Mouse (Mus musculus): ENCODE results near the gene Sox21. TPM values are rescaled to one million over a fixed set of nuclear protein-coding genes. Genes with fewer than 3 reads are reported as not detected.
A peak's percentile ranks its signal among the peaks of the same experiment; 100 is the strongest.

Sox21 gene
- 0.08 and 0.24 TPM in 2 replicates for polyA plus RNA-seq (2012; rRNA removed)

- WGBS = 2% methylated on average over 34 of the region's 34 CpGs
- DNase-seq (ENCODE audit: low read depth, low spot score) = peak; percentile 73
Measured at GRCm38 (mm10) chr14:118236886-118237289, at the start of gene Sox21. TSS of gene Sox21 (minus strand) at chr14:118237030.

- WGBS = 67% methylated on average over 2 of the region's 2 CpGs
- DNase-seq (ENCODE audit: low read depth, low spot score) = no peak
Measured at GRCm38 (mm10) chr14:118286096-118286495, 49.3 kb upstream of the Sox21 start.

- WGBS = 28% methylated on average over 14 of the region's 14 CpGs
- peak; percentile 65 for DNase-seq (ENCODE audit: low read depth, low spot score)
Measured at GRCm38 (mm10) chr14:118282917-118283316, 46.1 kb upstream of the Sox21 start.

DNA sequence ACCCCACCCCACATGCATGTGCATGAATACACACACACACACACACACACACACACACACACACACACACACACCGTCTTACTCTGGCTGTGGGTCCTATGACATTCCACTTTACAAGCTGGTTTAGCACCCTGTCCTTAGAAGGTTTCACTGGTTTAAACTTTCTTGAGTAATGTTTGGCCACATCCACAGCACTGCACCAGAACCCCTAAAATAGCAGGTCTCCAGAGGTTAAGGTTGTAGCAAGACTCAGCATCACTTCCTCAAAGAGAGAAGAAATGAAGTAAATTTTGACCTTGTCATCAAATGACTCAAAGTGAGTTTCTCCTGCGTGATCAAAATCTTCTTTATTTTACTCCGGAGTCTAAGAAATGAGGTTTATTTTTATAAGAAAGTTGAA lies 45.4 kb upstream of the Sox21 start:
- 41% methylated on average over 3 of the region's 3 CpGs for WGBS
- no peak for DNase-seq (ENCODE audit: low read depth, low spot score)

GRCm38 (mm10) chr14:118277704-118278498 lies 41.1 kb upstream of the Sox21 start:
- no peak for DNase-seq (ENCODE audit: low read depth, low spot score)
- 59% methylated on average over 7 of the region's 7 CpGs for WGBS

DNA sequence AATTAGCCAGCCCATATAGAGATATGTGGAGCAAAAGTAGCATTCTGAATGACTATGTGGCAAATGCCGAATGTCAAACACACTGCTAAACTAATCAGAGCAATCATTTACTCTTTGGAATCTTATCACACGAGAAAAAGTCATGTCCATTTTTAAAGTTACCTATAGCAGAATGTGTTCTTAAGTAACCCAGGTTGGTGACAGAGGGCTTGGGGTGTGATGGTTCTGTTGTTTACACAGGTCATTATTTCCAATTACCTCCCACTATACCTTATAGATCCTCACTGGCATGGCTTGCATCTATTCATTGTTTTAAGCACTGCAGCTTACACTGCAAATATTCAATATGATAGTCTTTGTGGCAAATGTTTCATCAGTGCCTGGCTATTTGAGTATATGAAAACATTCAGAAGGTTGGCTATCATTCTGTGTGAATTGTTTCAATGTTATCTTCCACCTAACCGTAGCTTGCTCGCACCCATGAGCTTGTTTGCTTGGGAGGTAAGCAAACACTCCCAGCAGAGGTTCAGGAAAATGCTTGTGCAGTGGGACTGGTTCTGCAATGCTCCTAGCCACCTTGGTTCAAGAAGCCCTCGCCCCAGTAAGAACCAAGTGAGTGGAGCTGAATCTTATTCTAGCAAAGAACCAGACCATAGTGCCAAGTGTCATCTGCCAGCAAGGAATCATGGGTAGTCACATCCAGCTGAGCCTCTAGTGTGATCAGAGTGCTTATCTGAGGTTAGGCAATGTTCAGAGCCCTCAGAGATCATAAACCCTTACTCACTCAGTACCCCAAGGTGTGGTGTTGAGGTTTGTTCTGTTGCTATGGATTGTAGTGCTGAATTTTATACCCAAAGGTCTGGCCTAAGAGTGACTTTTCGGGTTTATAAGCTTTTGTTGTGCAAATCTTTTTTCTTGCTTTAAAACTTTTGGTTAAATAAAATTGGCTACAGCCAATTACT lies 36.0 kb upstream of the Sox21 start:
- DNase-seq (ENCODE audit: low read depth, low spot score) = no peak
- 39% methylated on average over 6 of the region's 6 CpGs for WGBS

- WGBS = 51% methylated on average over 4 of the region's 4 CpGs
Measured at GRCm38 (mm10) chr14:118268849-118269248, 32.0 kb upstream of the Sox21 start.

DNA sequence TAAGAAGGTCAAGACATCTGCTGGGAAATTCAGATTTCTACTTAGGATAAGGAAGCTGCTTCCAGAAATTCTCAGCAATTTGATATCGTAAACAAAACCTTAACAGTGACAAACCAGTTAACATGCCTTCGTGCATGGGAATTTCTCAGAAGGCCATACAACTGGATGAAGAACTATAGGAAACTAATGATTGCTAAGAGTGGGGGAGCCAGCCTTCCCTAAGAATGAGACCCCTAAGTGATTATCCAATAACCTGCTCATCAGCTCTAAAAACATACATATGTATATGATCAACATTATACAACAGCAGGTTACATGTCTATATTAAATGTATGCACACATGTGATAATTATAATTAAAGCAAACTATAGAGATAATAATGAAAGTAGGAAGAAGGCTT lies 29.8 kb upstream of the Sox21 start, which contains the start of gene Gm9376:
Gene Gm9376, plus strand, starts transcription at position 301 of the 400 bp plus-strand sequence.
- no peak for DNase-seq (ENCODE audit: low read depth, low spot score)
- WGBS = 70% methylated on average over 2 of the region's 2 CpGs

More at GRCm38 (mm10) chr14:118268849-118269248, 32.0 kb upstream of the Sox21 start:
- no peak for DNase-seq (ENCODE audit: low read depth, low spot score)

- WGBS = 92% methylated on average over 6 of the region's 6 CpGs
Measured at GRCm38 (mm10) chr14:118253381-118253780, 16.6 kb upstream of the Sox21 start.

GRCm38 (mm10) chr14:118241416-118241815 lies 4.6 kb upstream of the Sox21 start:
- 65% methylated on average over 2 of the region's 2 CpGs for WGBS
- no peak for DNase-seq (ENCODE audit: low read depth, low spot score)

More at GRCm38 (mm10) chr14:118253381-118253780, 16.6 kb upstream of the Sox21 start:
- DNase-seq (ENCODE audit: low read depth, low spot score) = no peak

GRCm38 (mm10) chr14:118239351-118239750 lies 2.5 kb upstream of the Sox21 start:
- DNase-seq (ENCODE audit: low read depth, low spot score) = no peak
- WGBS = 37% methylated on average over 8 of the region's 8 CpGs

DNA sequence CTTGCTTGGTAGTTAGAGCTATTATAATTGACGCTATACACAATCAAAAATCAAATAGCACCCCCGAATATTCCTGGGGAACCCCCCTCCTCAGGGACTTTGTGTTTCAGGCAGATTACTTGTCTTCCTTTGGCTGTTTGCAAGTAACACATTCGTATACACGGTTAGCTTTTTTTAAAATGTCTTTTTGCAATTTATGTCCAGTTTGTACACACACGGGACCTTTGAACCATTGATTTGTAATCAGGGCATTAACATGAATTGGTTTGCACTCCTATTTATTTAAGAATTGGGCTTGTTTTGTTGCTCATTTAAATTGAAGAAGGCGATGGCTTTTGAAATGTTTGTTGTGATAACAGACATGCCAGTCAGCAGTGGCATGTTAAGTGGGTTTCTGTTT lies 956 bp upstream of the Sox21 start:
- DNase-seq (ENCODE audit: low read depth, low spot score) = no peak
- WGBS = 14% methylated on average over 6 of the region's 6 CpGs

DNA sequence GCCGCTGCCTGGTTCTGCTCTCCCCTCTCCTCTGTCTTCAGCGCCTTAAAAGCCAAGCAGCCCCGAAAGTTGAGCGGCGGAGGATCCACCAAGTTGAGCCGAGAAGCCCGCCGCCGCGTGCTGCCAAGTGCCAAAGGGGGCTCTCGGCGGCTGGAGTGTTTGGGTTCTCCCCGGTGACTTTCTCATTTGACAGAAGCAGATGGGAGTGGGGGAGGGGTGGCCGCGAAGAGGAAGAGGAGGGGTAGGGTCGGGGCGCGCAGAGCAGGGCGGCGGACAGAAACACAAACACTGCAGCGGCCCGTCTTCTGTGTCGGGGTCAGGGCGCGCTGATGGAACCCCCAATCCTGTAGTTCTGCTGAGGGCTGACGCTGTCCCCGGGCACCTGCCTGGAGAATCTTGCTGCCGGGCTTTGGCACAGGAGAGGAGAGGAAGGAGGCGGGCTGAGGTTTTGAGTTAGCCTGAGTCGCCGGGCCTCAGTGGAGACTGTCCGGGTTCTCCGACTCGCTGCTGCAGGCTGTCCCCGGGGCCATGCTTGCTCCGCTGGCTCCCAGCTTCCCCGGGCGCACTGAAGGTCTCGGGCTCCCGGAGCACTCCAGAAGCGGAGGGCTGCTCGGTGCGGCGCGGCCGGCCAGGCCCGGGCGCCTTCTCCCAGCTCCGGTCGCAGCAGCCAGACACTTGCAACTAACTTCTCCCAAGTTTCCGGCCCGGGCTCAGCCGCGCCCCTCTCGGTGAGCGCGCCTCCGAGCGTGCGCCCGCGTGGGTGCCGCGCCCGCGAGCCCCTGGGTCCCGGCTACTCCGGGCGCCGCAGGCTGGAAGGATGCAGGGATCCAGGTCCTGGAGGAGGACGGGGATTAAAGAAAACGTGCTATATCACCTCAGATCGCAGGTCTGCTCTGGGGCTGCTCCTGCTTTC lies 601 bp downstream of the Sox21 start:
- no peak for DNase-seq (ENCODE audit: low read depth, low spot score)
- under 1% methylated on average over 73 of the region's 73 CpGs for WGBS

DNA sequence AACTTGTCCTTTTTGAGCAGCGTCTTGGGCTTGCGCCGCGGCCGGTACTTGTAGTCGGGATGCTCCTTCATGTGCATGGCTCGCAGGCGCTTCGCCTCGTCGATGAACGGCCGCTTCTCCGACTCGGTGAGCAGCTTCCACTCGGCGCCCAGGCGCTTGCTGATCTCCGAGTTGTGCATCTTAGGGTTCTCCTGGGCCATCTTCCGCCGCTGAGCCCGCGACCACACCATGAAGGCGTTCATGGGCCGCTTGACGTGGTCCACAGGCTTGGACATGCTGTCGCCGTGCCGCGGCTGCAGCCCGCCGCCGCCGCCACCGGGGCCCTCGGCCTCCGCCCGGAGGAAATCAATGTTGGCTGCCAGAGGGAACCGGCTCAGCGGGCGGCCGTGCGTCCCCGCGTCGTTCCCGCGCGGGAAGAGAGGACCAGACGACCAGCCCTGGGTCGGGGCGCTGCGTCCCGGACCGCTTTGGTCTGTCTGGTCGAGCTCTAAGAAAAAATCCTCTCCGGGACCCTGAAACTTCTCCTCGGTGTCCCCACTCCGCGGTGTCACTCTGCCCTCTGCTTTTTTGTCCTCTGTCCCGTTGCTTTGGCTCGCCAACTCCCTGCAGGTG lies 1.4 kb downstream of the Sox21 start:
- WGBS = 1% methylated on average over 62 of the region's 62 CpGs
- no peak for DNase-seq (ENCODE audit: low read depth, low spot score)

DNA sequence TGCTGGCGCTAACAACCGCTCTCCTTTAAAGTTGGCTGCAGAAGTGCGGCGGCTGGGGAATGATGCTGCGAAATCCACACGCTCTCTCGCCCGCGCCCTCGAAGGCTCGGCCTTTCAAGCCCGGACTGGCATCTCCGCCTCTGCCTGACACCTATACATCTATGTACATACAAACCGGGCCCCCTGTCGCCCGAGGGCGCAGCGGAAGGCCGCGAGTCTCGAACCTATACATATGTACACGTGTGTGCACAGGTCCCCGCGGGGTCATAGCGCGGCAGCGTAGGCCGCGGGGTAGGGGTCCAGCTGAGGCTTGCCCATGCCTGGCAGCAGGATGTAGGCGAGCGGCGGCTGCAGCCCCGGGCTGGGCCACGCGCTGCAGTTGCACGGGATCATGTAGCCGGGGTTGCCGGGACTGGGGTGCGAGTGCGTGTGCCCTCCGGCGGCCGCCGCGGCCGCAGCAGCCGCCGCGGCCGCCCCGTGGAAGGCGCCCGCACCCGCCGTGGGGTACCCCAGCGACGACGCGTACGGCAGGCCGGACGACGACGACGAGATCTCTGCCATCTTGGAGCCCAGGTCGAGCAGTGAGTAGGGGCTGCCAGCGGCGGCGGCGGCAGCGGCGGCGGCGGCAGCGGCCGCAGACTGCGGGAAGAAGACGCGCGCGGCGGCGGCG lies 2.2 kb downstream of the Sox21 start:
- DNase-seq (ENCODE audit: low read depth, low spot score) = no peak
- 4% methylated on average over 83 of the region's 84 CpGs for WGBS

GRCm38 (mm10) chr14:118233786-118234540 lies 2.9 kb downstream of the Sox21 start:
- DNase-seq (ENCODE audit: low read depth, low spot score) = no peak
- WGBS = 55% methylated on average over 26 of the region's 26 CpGs

DNA sequence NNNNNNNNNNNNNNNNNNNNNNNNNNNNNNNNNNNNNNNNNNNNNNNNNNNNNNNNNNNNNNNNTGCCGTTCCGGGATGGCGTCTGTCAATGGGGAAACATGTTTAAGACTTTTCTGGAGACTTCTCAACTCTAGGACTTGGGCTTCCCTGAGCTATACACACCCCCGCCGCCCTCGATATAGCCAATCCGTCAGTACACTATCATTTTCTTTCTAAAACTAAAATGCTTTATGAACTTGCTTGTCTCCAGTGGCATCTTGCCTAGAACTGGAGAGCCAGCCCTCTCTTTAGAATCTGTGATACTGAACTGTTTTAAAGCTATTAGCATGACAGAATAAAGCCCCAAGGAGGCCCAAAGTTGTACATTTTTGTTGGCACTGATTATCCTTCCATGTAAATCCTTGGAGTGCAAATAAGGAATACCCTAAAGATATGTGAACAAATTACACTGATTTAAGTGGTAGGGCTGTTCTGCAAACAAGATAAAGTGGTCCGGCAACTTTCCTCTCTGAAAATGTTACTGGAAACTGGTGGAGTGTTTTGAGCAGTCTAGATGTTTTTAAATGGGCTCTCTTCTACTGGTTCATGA lies 4.4 kb downstream of the Sox21 start:
- 48% methylated on average over 8 of the region's 8 CpGs for WGBS
- DNase-seq (ENCODE audit: low read depth, low spot score) = no peak

Measured in large intestine, adult 2 months (tissue).